In genomic region chr17:36019519-36019918, GRCm38 (mm10) we compare ENCODE assay signal across 17 mouse cellular contexts. TPM values are rescaled to one million over a fixed set of nuclear protein-coding genes. Genes with fewer than 3 reads are reported as not detected.
DNase-seq lines count a peak whose midpoint lies in the region; ATAC-seq and TF ChIP-seq lines count a peak whose summit lies in the region.
"Had no signal": no experiment of that assay in that cellular context is flagged by ENCODE, and none has a peak within 500 bp of the region (broad histone marks: within the 10 kb centered on the region; RNA-seq: fewer than 3 reads in every experiment).

No protein-coding gene starts in this region.

- H3K4me1 ChIP-seq in heart, embryonic 11.5 days (ENCODE audit: control insufficient read depth, insufficient read depth, low read length) = peaks cover 3% of the 10 kb centered on the region; the same call in 1 of the 2 replicates
- H3K4me1 ChIP-seq in G1E (ENCODE audit: insufficient read depth, low read depth, low read length) = peaks cover 83% of the 10 kb centered on the region
- peaks cover 79% of the 10 kb centered on the region for H3K4me1 ChIP-seq in liver, embryonic 15.5 days (replicated peaks)
- no peaks in the 10 kb centered on the region for H3K4me1 ChIP-seq in midbrain, embryonic 11.5 days (ENCODE audit: control insufficient read depth, insufficient read depth, low read length)
- H3K4me1 ChIP-seq: neural tube, embryonic 12.5 days had no signal

- peak overlapping the region; percentile 57 for H3K4me2 ChIP-seq in heart, embryonic 11.5 days
- H3K4me2 ChIP-seq in liver, embryonic 15.5 days = peak overlapping the region; percentile 74
- no peak overlapping the region for H3K4me2 ChIP-seq in midbrain, embryonic 11.5 days
- H3K4me2 ChIP-seq: embryonic facial prominence, embryonic 12.5 days; forebrain, embryonic 12.5 days; neural tube, embryonic 12.5 days had no signal

- no peaks in the 10 kb centered on the region for H3K9me3 ChIP-seq in heart, embryonic 11.5 days (replicated peaks; ENCODE audit: control insufficient read depth, low read length)
- peaks cover 16% of the 10 kb centered on the region for H3K9me3 ChIP-seq in G1E (replicated peaks)
- no peaks in the 10 kb centered on the region for H3K9me3 ChIP-seq in liver, embryonic 15.5 days (replicated peaks)
- no peaks in the 10 kb centered on the region for H3K9me3 ChIP-seq in midbrain, embryonic 11.5 days (ENCODE audit: control insufficient read depth, low read length)
- H3K9me3 ChIP-seq: embryonic facial prominence, embryonic 12.5 days; forebrain, embryonic 12.5 days; neural tube, embryonic 12.5 days had no signal

- no peak for ATAC-seq in heart, embryonic 11.5 days (replicated peaks; ENCODE audit: insufficient number of reproducible peaks, low FRiP score, low TSS enrichment)
- ATAC-seq in G1E (ENCODE audit: extremely low read depth, insufficient number of reproducible peaks, low FRiP score, poor library complexity, severe bottlenecking) = no peak
- no peak for ATAC-seq in liver, embryonic 15.5 days (ENCODE audit: insufficient read depth)
- no peak for ATAC-seq in midbrain, embryonic 11.5 days (ENCODE audit: low FRiP score)

- H3K36me3 ChIP-seq in heart, embryonic 11.5 days (ENCODE audit: control insufficient read depth, insufficient read depth, low read length) = peaks cover 1% of the 10 kb centered on the region; the same call in 1 of the 2 replicates
- H3K36me3 ChIP-seq in G1E (replicated peaks) = peaks cover 85% of the 10 kb centered on the region
- peaks cover 32% of the 10 kb centered on the region for H3K36me3 ChIP-seq in liver, embryonic 15.5 days (replicated peaks)
- H3K36me3 ChIP-seq in midbrain, embryonic 11.5 days (ENCODE audit: control insufficient read depth, insufficient read depth, low read length) = no peaks in the 10 kb centered on the region

- no peak overlapping the region for H3K9ac ChIP-seq in heart, embryonic 11.5 days (ENCODE audit: low read depth, low read length)
- H3K9ac ChIP-seq in liver, embryonic 15.5 days = peak overlapping the region; percentile 61
- H3K9ac ChIP-seq in midbrain, embryonic 11.5 days (ENCODE audit: low read length) = no peak overlapping the region
- H3K9ac ChIP-seq: embryonic facial prominence, embryonic 12.5 days; forebrain, embryonic 12.5 days; neural tube, embryonic 12.5 days had no signal

- no peak for TF ChIP-seq CTCF in layer of hippocampus, adult 2 months (conservative IDR thresholded peaks at IDR 0.05)
- no peak for TF ChIP-seq CTCF in G1E (IDR thresholded peaks at IDR 0.05; ENCODE audit: low read depth, low read length)

- H3K27me3 ChIP-seq in heart, embryonic 11.5 days (ENCODE audit: control insufficient read depth, insufficient read depth, low read length) = no peaks in the 10 kb centered on the region
- no peaks in the 10 kb centered on the region for H3K27me3 ChIP-seq in G1E (ENCODE audit: insufficient read depth, low read length)
- H3K27me3 ChIP-seq in liver, embryonic 15.5 days = no peaks in the 10 kb centered on the region
- H3K27me3 ChIP-seq in midbrain, embryonic 11.5 days (ENCODE audit: control insufficient read depth, insufficient read depth, low read length) = no peaks in the 10 kb centered on the region
- H3K27me3 ChIP-seq: embryonic facial prominence, embryonic 12.5 days; forebrain, embryonic 12.5 days; neural tube, embryonic 12.5 days had no signal

- WGBS in heart, embryonic 11.5 days (ENCODE audit: insufficient replicate concordance) = 64% methylated on average over 3 of the region's 3 CpGs
- 60% methylated on average over 3 of the region's 3 CpGs for WGBS in liver, embryonic 15.5 days (ENCODE audit: insufficient replicate concordance)
- WGBS in midbrain, embryonic 11.5 days = 71% methylated on average over 3 of the region's 3 CpGs

- no peak for DNase-seq in heart, adult 8-10 months (ENCODE audit: low spot score)
- no peak for DNase-seq in layer of hippocampus, adult 2 months (ENCODE audit: low spot score in 2 of 2)
- DNase-seq in layer of hippocampus, postnatal 14 days (ENCODE audit: low spot score in 2 of 2) = no peak
- no peak for DNase-seq in G1E (ENCODE audit: low spot score)
- DNase-seq in midbrain, embryonic 11.5 days (ENCODE audit: low spot score, missing footprints) = no peak
- DNase-seq in adrenal gland, adult 18-20 months (ENCODE audit: low spot score in 2 of 2) = no peak
- DNase-seq: cerebellum, adult 9-11 months; midbrain, embryonic 14.5 days had no signal

- H3K4me3 ChIP-seq in heart, embryonic 11.5 days (ENCODE audit: low read depth, low read length) = peak overlapping the region; percentile 25
- H3K4me3 ChIP-seq in layer of hippocampus, adult 2 months = peak overlapping the region; percentile 41
- peak overlapping the region; percentile 56; the same call in 1 of the 2 replicates for H3K4me3 ChIP-seq in G1E (ENCODE audit: low read depth, low read length)
- peak overlapping the region; percentile 62 for H3K4me3 ChIP-seq in liver, embryonic 15.5 days (replicated peaks)
- H3K4me3 ChIP-seq in midbrain, embryonic 11.5 days (ENCODE audit: low read depth, low read length) = no peak overlapping the region
- H3K4me3 ChIP-seq: embryonic facial prominence, embryonic 12.5 days; forebrain, embryonic 12.5 days; neural tube, embryonic 12.5 days had no signal

- H3K27ac ChIP-seq in heart, embryonic 11.5 days (ENCODE audit: low read depth, low read length) = peak overlapping the region; percentile 75; the same call in 1 of the 2 replicates
- H3K27ac ChIP-seq in layer of hippocampus, adult 2 months = peak overlapping the region; percentile 80
- H3K27ac ChIP-seq in liver, embryonic 15.5 days (replicated peaks) = peak overlapping the region; percentile 94
- no peak overlapping the region for H3K27ac ChIP-seq in midbrain, embryonic 11.5 days (ENCODE audit: low read depth, low read length)
- H3K27ac ChIP-seq: forebrain, embryonic 12.5 days; neural tube, embryonic 12.5 days had no signal

RNA-seq across cellular contexts. Expression of gene H2-T24, which starts 0.8 kb away (rescaled TPM):
- polyA plus RNA-seq in heart, embryonic 11.5 days (2014; fragmentation: Nextera tagmentation; extraction: Ambion mirVana) = 2.9 and 3.1 TPM in 2 replicates
- 1 to 10 TPM; 6.1 to 7.4 (median 7.1) TPM for total RNA-seq in heart, adult 8-10 months (2022)
- 1 to 10 TPM; 1.7 to 2.4 TPM for total RNA-seq in layer of hippocampus, adult 2 months (2021)
- 1 to 10 TPM; 1.0 to 1.1 TPM for total RNA-seq in layer of hippocampus, postnatal 14 days (2021)
- total RNA-seq in G1E (2014; fragmentation: Nextera tagmentation) (16.6 TPM in 1 of 2 replicates, not detected in the other), G1E (2017) (5.8 and 6.9 TPM in 2 replicates)
- 0.47 and 0.50 TPM in 2 replicates for polyA plus RNA-seq in G1E (2012)
- 8.2 and 9.2 TPM in 2 replicates for polyA plus RNA-seq in liver, embryonic 15.5 days (2015; fragmentation: Nextera tagmentation; extraction: Ambion mirVana)
- polyA plus RNA-seq in midbrain, embryonic 11.5 days (2014; fragmentation: Nextera tagmentation; extraction: Ambion mirVana) = 3.1 TPM in 2 replicates
- 1 to 10 TPM; 7.5 to 8.1 TPM for total RNA-seq in adrenal gland, adult 18-20 months (2021)

RNA-seq across cellular contexts. Expression of gene H2-T23, which starts 13.1 kb away (rescaled TPM):
- 2.0 and 3.1 TPM in 2 replicates for polyA plus RNA-seq in heart, embryonic 11.5 days (2014; fragmentation: Nextera tagmentation; extraction: Ambion mirVana)
- total RNA-seq in heart, adult 8-10 months (2022) = 10 to 100 TPM; 26.8 to 28.5 (median 27.9) TPM
- total RNA-seq in layer of hippocampus, adult 2 months (2021) = 1 to 10 TPM; 5.2 to 6.0 TPM
- total RNA-seq in layer of hippocampus, postnatal 14 days (2021) = 1 to 10 TPM; 3.0 to 3.6 TPM
- total RNA-seq in G1E (2014; fragmentation: Nextera tagmentation) = 2.3 and 11.3 TPM in 2 replicates
- total RNA-seq in G1E (2017) = 21.6 and 29.4 TPM in 2 replicates
- 9.5 and 9.8 TPM in 2 replicates for polyA plus RNA-seq in G1E (2012)
- polyA plus RNA-seq in liver, embryonic 15.5 days (2015; fragmentation: Nextera tagmentation; extraction: Ambion mirVana) = 52.8 and 65.8 TPM in 2 replicates
- polyA plus RNA-seq in midbrain, embryonic 11.5 days (2014; fragmentation: Nextera tagmentation; extraction: Ambion mirVana) = 3.2 and 3.3 TPM in 2 replicates
- 100 to 1,000 TPM in 1 of 2 experiments, 10 to 100 TPM in 1; 68.0 to 139 TPM for total RNA-seq in adrenal gland, adult 18-20 months (2021)

RNA-seq across cellular contexts. Expression of gene H2-T22, which starts 23.0 kb away (rescaled TPM):
- polyA plus RNA-seq in heart, embryonic 11.5 days (2014; fragmentation: Nextera tagmentation; extraction: Ambion mirVana) = 6.7 and 7.3 TPM in 2 replicates
- 10 to 100 TPM; 10.4 to 14.0 (median 13.0) TPM for total RNA-seq in heart, adult 8-10 months (2022)
- 10 to 100 TPM in 1 of 2 experiments, 1 to 10 TPM in 1; 9.1 to 10.3 TPM for total RNA-seq in layer of hippocampus, adult 2 months (2021)
- 1 to 10 TPM; 9.1 to 9.2 TPM for total RNA-seq in layer of hippocampus, postnatal 14 days (2021)
- 6.5 and 12.0 TPM in 2 replicates for total RNA-seq in G1E (2014; fragmentation: Nextera tagmentation)
- 20.0 and 22.8 TPM in 2 replicates for total RNA-seq in G1E (2017)
- polyA plus RNA-seq in G1E (2012) = 3.1 and 5.7 TPM in 2 replicates
- polyA plus RNA-seq in liver, embryonic 15.5 days (2015; fragmentation: Nextera tagmentation; extraction: Ambion mirVana) = 11.9 and 13.2 TPM in 2 replicates
- polyA plus RNA-seq in midbrain, embryonic 11.5 days (2014; fragmentation: Nextera tagmentation; extraction: Ambion mirVana) = 7.3 and 7.6 TPM in 2 replicates
- total RNA-seq in adrenal gland, adult 18-20 months (2021) = 10 to 100 TPM; 33.0 to 61.5 TPM

RNA-seq across cellular contexts. Expression of gene Gm6034, which starts 23.2 kb away (rescaled TPM):
- polyA plus RNA-seq in heart, embryonic 11.5 days (2014; fragmentation: Nextera tagmentation; extraction: Ambion mirVana) = not detected in 2 replicates
- total RNA-seq in heart, adult 8-10 months (2022) = not detected
- total RNA-seq in layer of hippocampus, adult 2 months (2021) = not detected
- total RNA-seq in layer of hippocampus, postnatal 14 days (2021) = not detected
- not detected in 2 replicates for total RNA-seq in G1E (2014; fragmentation: Nextera tagmentation)
- total RNA-seq in G1E (2017) = not detected in 2 replicates
- not detected in 2 replicates for polyA plus RNA-seq in G1E (2012)
- not detected in 2 replicates for polyA plus RNA-seq in liver, embryonic 15.5 days (2015; fragmentation: Nextera tagmentation; extraction: Ambion mirVana)
- polyA plus RNA-seq in midbrain, embryonic 11.5 days (2014; fragmentation: Nextera tagmentation; extraction: Ambion mirVana) = not detected in 2 replicates
- not detected for total RNA-seq in adrenal gland, adult 18-20 months (2021)
- total RNA-seq: layer of hippocampus, adult 8-10 months had no signal
- polyA plus RNA-seq: C2C12; embryonic facial prominence, embryonic 12.5 days; forebrain, embryonic 12.5 days; hindbrain, embryonic 11.5 days; lung, embryonic 16.5 days; midbrain, embryonic 14.5 days; neural tube, embryonic 12.5 days had no signal

RNA-seq across cellular contexts. Expression of gene Gm11127, which starts 38.7 kb away (rescaled TPM):
- polyA plus RNA-seq in heart, embryonic 11.5 days (2014; fragmentation: Nextera tagmentation; extraction: Ambion mirVana) = not detected in 2 replicates
- total RNA-seq in heart, adult 8-10 months (2022) = 1 to 10 TPM; 4.0 to 5.5 (median 4.9) TPM
- total RNA-seq in layer of hippocampus, adult 2 months (2021) = 1 to 10 TPM; 1.6 to 1.7 TPM
- total RNA-seq in layer of hippocampus, postnatal 14 days (2021) = under 1 TPM; 0.31 to 0.32 TPM
- not detected in 2 replicates for total RNA-seq in G1E (2014; fragmentation: Nextera tagmentation)
- not detected in 2 replicates for total RNA-seq in G1E (2017)
- polyA plus RNA-seq in G1E (2012) = not detected in 2 replicates
- polyA plus RNA-seq in liver, embryonic 15.5 days (2015; fragmentation: Nextera tagmentation; extraction: Ambion mirVana) = not detected in 2 replicates
- not detected in 2 replicates for polyA plus RNA-seq in midbrain, embryonic 11.5 days (2014; fragmentation: Nextera tagmentation; extraction: Ambion mirVana)
- total RNA-seq in adrenal gland, adult 18-20 months (2021) = 10 to 100 TPM in 1 of 2 experiments, 1 to 10 TPM in 1; 7.0 to 18.8 TPM
- polyA plus RNA-seq: embryonic facial prominence, embryonic 12.5 days; forebrain, embryonic 12.5 days; hindbrain, embryonic 11.5 days; lung, embryonic 16.5 days; midbrain, embryonic 14.5 days; neural tube, embryonic 12.5 days had no signal
